Mouse (Mus musculus) ES-CJ7 (cell line): ENCODE data around the gene Tipin.

Experiments used
- DNase-seq: peaks from one replicate; pipeline ENCODE4 v3.0.0; 2011; ENCODE audit warnings: low read depth, low spot score

Gene Tipin

GRCm38 (mm10) chr9:64343656-64344055 is 62.3 kb downstream of the Tipin start:
- no peak for DNase-seq

- no peak for DNase-seq
Observed at GRCm38 (mm10) chr9:64345931-64346330, 64.5 kb downstream of the Tipin start.

DNA sequence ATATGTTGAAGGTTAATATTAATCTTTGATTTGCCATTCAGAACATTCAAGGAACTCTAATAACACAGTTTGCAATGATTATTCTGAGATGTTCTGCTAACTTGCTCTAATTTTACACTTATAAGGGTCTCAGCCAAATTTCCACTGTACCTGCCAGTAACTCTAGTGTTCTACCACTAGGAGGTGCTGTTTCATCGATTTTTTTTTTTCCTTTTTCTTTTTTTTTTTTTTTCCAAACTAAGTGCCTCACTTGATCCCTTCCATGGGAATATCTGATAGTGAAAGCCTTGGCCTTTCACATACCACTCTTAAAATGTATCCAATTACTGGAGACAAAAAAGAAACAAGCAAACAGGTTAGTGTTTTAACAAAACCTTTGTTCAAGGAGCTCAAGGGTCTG is 66.0 kb downstream of the Tipin start:
- peak; percentile 28 for DNase-seq

DNA sequence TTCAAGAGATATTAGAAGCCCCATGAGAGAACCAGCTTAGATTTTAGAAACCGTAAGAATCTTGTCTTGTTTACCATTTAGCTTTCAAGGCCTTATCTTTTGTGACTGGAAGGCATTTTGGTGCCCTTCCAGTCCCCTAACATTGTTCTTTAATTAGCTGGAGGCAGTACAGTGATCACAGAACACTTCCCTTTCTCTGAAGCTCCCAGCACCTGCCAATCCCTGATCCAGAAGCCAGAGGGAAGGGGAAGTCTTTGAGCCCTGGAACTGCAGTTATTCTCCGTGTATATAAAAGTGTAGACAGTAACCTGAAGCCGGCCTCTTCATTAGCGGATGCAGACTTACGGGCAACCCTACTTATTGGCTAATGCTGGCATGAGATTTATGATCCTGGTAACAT is 68.1 kb downstream of the Tipin start:
- DNase-seq: no peak

GRCm38 (mm10) chr9:64351191-64351590 is 69.8 kb downstream of the Tipin start:
- DNase-seq: peak; percentile 49
